13 mouse cellular contexts compared by ENCODE assay signal in the genomic region with DNA sequence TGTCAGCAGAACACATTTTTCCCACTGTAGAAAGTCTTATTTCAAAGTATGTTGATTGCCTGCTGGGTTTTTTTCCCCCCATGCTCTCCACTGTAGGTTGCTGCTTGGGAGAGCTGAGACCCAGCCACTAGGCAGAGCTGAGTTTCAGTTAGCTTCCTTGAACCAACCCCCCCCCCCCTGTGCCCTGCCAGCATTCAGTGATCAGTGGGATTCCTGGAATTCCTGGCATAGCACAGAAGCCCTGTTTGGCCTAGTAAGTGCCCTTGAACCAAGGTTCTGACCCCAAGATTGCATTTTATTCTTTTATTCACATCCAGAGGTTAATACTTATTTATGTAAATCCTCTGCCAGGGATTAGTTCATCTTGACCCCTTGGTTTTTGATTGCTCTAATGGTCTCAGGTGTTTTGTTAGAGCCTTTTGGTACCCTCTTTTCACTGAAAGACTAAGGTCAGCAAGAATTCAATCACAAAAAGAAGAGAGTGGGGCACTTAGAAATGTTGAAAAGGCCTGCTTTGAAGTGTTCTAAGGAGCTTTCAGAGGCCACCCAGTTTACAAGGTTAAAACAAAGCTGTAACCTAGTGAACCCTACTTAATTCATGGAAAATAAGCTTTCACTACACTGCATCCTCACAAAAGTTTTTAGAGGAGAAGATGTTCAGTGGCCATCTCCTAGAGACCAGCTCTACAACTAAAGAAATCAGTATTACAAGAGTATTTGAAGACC.
DNase-seq lines count a peak whose midpoint lies in the region; ATAC-seq lines count a peak whose summit lies in the region.
"Had no signal": no experiment of that assay in that cellular context is flagged by ENCODE, and none has a peak within 500 bp of the region (broad histone marks: within the 10 kb centered on the region; RNA-seq: fewer than 3 reads in every experiment).

No protein-coding gene starts in this region.

- H3K27ac ChIP-seq in midbrain, embryonic 13.5 days: no peak overlapping the region
- no peak overlapping the region for H3K27ac ChIP-seq in midbrain, embryonic 16.5 days (ENCODE audit: low read length)
- no peak overlapping the region for H3K27ac ChIP-seq in forebrain, embryonic 16.5 days (ENCODE audit: low read length)
- H3K27ac ChIP-seq: liver, embryonic 13.5 days had no signal

- ATAC-seq in midbrain, embryonic 13.5 days: 0 out of 2 replicates have a peak, but pooled peaks have one; percentile 43
- ATAC-seq in midbrain, embryonic 16.5 days: no peak
- ATAC-seq in forebrain, embryonic 16.5 days: peak; percentile 46
- ATAC-seq: intestine, embryonic 16.5 days had no signal

- DNase-seq in adrenal gland, adult 2 months: peak; percentile 6
- DNase-seq in adrenal gland, adult 8-10 months: no peak
- peak; percentile 14 for DNase-seq in retina, postnatal 1 day
- DNase-seq in urinary bladder, postnatal 14 days (ENCODE audit: low spot score): no peak
- DNase-seq in heart, adult 9 months (ENCODE audit: low spot score in 2 of 2): no peak
- DNase-seq: cerebellum, adult 18-20 months; heart, postnatal 14 days; liver, embryonic 13.5 days; thymus, adult 18-20 months had no signal

- no peak overlapping the region for H3K4me2 ChIP-seq in midbrain, embryonic 13.5 days (replicated peaks)
- no peak overlapping the region for H3K4me2 ChIP-seq in midbrain, embryonic 16.5 days (ENCODE audit: low read length)
- no peak overlapping the region for H3K4me2 ChIP-seq in forebrain, embryonic 16.5 days (ENCODE audit: low read length)
- H3K4me2 ChIP-seq: liver, embryonic 13.5 days had no signal

- no peaks in the 10 kb centered on the region for H3K9me3 ChIP-seq in midbrain, embryonic 13.5 days
- no peaks in the 10 kb centered on the region for H3K9me3 ChIP-seq in midbrain, embryonic 16.5 days (replicated peaks; ENCODE audit: control insufficient read depth, low read length, poor library complexity, severe bottlenecking)
- H3K9me3 ChIP-seq in forebrain, embryonic 16.5 days (ENCODE audit: control insufficient read depth, low read length): no peaks in the 10 kb centered on the region
- H3K9me3 ChIP-seq: liver, embryonic 13.5 days had no signal

- H3K27me3 ChIP-seq in midbrain, embryonic 13.5 days: no peaks in the 10 kb centered on the region
- no peaks in the 10 kb centered on the region for H3K27me3 ChIP-seq in midbrain, embryonic 16.5 days (ENCODE audit: control insufficient read depth, insufficient read depth, low read depth, low read length)
- no peaks in the 10 kb centered on the region for H3K27me3 ChIP-seq in forebrain, embryonic 16.5 days (replicated peaks; ENCODE audit: control insufficient read depth, insufficient read depth, low read length)
- H3K27me3 ChIP-seq: liver, embryonic 13.5 days had no signal

- no peak overlapping the region for H3K4me3 ChIP-seq in midbrain, embryonic 13.5 days (replicated peaks)
- H3K4me3 ChIP-seq in midbrain, embryonic 16.5 days (ENCODE audit: low read depth, low read length): no peak overlapping the region
- H3K4me3 ChIP-seq in forebrain, embryonic 16.5 days (replicated peaks; ENCODE audit: low read length): no peak overlapping the region
- H3K4me3 ChIP-seq: liver, embryonic 13.5 days had no signal

- no peaks in the 10 kb centered on the region for H3K4me1 ChIP-seq in midbrain, embryonic 13.5 days (replicated peaks)
- H3K4me1 ChIP-seq in midbrain, embryonic 16.5 days (ENCODE audit: control insufficient read depth, insufficient read depth, low read length): no peaks in the 10 kb centered on the region
- no peaks in the 10 kb centered on the region for H3K4me1 ChIP-seq in forebrain, embryonic 16.5 days (replicated peaks; ENCODE audit: control insufficient read depth, insufficient read depth, low read length)
- H3K4me1 ChIP-seq: liver, embryonic 13.5 days had no signal

- H3K36me3 ChIP-seq in midbrain, embryonic 13.5 days: no peaks in the 10 kb centered on the region
- H3K36me3 ChIP-seq in midbrain, embryonic 16.5 days (ENCODE audit: control insufficient read depth, insufficient read depth, low read length): no peaks in the 10 kb centered on the region
- H3K36me3 ChIP-seq in forebrain, embryonic 16.5 days (ENCODE audit: control insufficient read depth, insufficient read depth): no peaks in the 10 kb centered on the region
- H3K36me3 ChIP-seq: liver, embryonic 13.5 days had no signal

- no peak overlapping the region for H3K9ac ChIP-seq in midbrain, embryonic 13.5 days (replicated peaks)
- H3K9ac ChIP-seq in midbrain, embryonic 16.5 days (ENCODE audit: low read depth, low read length): no peak overlapping the region
- no peak overlapping the region for H3K9ac ChIP-seq in forebrain, embryonic 16.5 days (replicated peaks; ENCODE audit: low read depth, low read length)
- H3K9ac ChIP-seq: liver, embryonic 13.5 days had no signal

Comparison
In these comparisons a context has a peak if more than half of its experiments do, and no peak if none do; other contexts are left out.
1. DNase-seq: peak in adrenal gland, adult 2 months (single experiment) and retina, postnatal 1 day (single experiment); none in adrenal gland, adult 8-10 months (single experiment), urinary bladder, postnatal 14 days (single experiment) and heart, adult 9 months (0 of 2).